Mouse (Mus musculus) layer of hippocampus, adult 2 months (tissue): Measurements from ENCODE around the gene Slc35f3. TPM values are rescaled to one million over a fixed set of nuclear protein-coding genes. Genes with fewer than 3 reads are reported as not detected.

Experiments
- DNase-seq, 2 experiments: peaks; one replicate each; pipeline ENCODE4 v3.0.0; 2022; ENCODE audit warnings: low spot score in 2 of 2
- H3K27ac ChIP-seq: fragments of 200-600 bp; 2 replicates; pipeline ENCODE4 v1.8.1; 2022
- H3K4me3 ChIP-seq: fragments of 200-600 bp; 2 replicates; pipeline ENCODE4 v1.8.1; 2022; ENCODE audit warnings: mild to moderate bottlenecking
- CTCF ChIP-seq: fragments of 200-600 bp; conservative IDR thresholded peaks from 2 replicates; pipeline ENCODE4 v1.8.1; 2022; ENCODE audit warnings: antibody characterized with exemption, mild to moderate bottlenecking, moderate library complexity
- total RNA-seq, 2 experiments: library from RNA; stranded (reverse); gene quantifications; 2 replicates each; pipeline ENCODE4 v1.2.3; 2021

Gene Slc35f3
- total RNA-seq, 2 experiments from 2014 or later, result 45.9 to 47.1 TPM

DNA sequence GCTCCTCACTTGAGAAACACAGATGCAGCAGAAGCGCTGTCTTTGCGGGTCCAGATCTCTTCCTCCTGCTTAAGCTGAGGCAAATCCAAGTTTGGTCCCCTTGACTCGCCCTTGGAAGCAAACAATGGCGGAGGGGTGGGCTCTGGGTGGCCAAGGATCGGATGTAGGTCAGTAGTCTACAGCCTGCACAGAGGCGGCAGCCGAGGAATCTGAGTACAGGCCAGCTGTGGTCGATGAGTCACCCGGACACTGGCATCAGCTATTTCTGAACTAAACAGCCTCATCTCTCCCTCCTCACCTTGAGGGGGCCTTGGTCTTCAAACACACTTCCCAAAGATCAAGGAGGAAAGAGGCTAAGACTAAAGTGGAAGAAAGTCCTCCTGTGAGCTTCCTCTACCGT, 6.4 kb upstream of the Slc35f3 start:
- no peak for DNase-seq
- no peak for TF ChIP-seq CTCF
- Histone ChIP-seq H3K27ac (no peak overlapping the region), H3K4me3 (no peak overlapping the region)

DNA sequence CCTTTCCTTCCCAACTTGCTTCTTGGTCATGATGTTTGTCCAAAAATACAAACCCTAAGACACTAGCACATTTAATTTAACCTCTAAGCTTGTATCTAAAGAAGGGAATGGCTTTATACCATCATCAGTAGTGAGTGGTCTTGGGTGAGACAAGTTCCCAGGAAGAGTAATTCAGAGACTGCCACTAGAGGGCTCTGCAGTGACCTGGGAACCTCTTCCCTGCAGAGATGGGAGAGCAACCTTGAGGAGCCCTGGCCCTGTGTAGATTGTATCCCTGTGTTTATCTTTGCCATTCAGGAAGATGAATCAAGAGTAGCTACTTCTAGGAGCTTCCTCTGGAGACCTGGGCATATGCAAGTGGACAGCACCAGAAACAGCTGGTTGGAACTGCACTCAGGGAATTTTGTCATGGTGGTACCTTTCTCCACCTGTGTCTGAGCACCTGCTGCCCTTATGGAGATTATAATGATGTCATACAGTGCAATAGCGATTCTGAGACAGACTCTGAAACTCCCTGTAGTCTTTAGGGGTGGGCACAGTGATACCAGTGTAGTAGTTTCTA, 993 bp upstream of the Slc35f3 start:
- Histone ChIP-seq H3K4me3 (no peak overlapping the region), H3K27ac (no peak overlapping the region)
- TF ChIP-seq CTCF, result peak; percentile 88
- DNase-seq, result peak in 1 of 2 experiments; percentile 61

DNA sequence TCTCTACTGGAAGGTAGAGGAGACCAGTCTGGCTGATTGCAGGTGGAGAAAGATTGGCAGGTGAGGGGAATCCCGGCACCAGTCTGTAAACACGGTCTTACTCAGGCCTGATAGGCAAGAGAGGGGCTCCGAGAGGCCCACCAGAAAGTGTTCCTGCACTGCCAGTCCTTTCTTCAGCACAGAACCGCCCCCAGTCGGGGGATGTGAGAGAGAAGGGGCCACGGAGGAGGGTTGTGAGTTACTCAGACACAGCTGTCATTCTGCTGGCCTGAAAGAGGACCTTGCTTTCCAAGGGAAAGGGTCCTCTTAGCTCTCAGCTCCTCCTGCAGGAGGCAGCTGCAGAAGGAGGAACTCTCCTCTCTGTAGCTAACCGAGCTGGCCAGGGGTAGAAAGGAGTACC, 975 bp downstream of the Slc35f3 start:
- Histone ChIP-seq H3K4me3 (peak overlapping the region; percentile 78), H3K27ac (peak overlapping the region; percentile 82)
- DNase-seq, result no peak
- no peak; the same call in 1 of the 2 replicates for TF ChIP-seq CTCF

DNA sequence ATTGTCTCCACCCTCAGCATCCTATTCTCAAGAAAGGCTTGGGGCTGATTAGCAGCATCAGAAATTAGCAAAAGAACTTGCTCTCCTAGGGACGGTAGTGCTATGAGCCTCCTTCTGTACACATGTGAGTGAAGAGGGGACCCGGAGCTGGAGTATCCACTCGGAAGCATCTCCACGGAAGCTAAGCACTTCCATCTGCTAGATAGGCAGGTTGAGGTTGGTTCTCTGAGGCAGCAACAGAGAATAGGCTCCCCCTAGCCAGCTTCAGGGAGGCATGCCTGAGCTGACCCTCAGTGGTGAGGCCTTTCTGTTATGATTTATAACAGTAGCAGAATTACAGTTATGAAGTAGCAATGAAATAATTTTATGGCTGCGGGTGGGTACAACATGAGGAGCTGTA, 2.0 kb downstream of the Slc35f3 start:
- H3K4me3 ChIP-seq, result peak overlapping the region; percentile 78
- peak overlapping the region; percentile 82 for H3K27ac ChIP-seq
- no peak for TF ChIP-seq CTCF
- no peak for DNase-seq

DNA sequence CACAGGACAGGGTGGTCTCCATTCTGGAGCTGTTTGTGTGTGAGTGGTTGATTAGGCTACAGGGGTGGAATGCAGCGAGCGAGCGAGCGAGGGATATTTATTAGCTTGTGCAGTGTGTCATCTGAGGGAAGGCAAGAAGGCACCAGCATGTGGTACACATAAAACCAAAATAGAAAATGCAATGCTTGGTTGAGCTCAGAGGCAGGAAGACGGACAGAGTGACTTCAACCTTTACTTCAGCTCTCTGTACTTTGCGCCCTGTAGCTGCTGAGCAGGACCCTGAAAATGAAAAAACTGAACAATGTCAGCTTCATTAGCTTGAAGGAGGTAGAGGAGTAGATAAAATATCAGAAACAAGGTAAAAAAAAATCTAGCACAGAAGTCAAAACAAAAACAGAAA, 3.2 kb downstream of the Slc35f3 start:
- H3K27ac ChIP-seq, result peak overlapping the region; percentile 36; the same call in 1 of the 2 replicates
- TF ChIP-seq CTCF, result no peak
- no peak overlapping the region for H3K4me3 ChIP-seq
- DNase-seq, result no peak

DNA sequence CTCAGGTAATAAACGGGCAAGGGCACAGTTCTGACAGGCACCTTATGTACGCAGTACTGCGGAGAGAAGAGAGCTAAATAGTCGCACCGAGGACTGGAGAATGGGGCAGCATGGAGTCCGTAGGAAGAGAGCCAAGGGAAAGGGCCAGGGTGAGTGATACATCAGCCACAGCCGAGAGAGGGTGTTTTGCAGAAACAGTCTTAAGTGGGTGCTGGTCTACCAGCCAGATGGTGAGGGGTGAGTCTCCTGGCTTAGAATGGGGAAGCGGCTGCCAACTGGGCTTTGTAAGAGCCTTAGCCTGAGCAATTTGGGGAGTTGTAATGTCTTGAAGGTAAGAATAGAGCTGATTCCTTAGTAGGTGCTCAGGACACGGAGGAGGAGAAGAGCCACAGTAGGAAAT, 8.8 kb downstream of the Slc35f3 start:
- no peak for DNase-seq
- Histone ChIP-seq H3K27ac (peak overlapping the region; percentile 48; the same call in 1 of the 2 replicates), H3K4me3 (no peak overlapping the region)
- no peak for TF ChIP-seq CTCF

DNA sequence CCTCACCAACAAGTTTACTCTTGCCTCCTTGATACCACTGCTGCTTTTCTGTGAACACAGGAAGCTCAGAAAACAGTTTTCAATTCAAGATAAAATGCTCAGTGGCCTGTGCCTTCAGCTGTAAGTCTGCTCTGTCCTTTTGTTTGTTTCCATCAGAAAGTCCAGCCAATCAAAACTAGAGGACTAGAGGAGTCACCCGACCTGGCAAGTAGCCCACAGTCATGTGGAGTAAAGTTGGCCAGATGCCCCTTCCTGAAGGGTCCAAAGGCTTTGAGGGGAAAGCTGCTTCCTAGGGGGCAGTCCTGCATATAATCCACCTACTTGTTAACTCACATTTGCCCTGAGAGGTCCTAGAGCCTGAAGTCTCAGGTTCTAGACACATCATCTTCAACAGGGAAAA, 10.7 kb downstream of the Slc35f3 start:
- TF ChIP-seq CTCF, result no peak
- peak in 1 of 2 experiments; percentile 34 for DNase-seq
- Histone ChIP-seq H3K27ac (no peak overlapping the region), H3K4me3 (no peak overlapping the region)

DNA sequence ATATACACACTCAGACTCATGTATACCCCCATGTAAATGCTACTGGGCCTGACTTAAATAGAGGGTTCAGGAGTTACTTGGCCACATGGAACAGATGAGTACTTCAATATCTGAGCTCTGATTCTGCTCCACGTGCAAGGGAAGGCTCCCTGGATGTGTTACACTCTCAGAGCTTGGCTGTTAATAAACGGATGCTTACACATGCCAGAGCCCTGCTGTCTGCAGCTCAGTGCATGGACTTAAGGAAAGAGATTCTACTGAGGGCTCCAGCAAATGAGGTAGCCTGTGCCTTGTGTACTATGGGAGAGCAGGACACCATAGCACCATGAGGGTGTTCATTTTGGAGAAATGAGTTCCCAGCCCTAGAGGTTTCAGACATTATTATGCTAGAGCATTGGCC, 26.6 kb downstream of the Slc35f3 start:
- no peak overlapping the region; the same call in 1 of the 2 replicates for H3K27ac ChIP-seq
- DNase-seq, result no peak
- H3K4me3 ChIP-seq, result no peak overlapping the region
- no peak for TF ChIP-seq CTCF

DNA sequence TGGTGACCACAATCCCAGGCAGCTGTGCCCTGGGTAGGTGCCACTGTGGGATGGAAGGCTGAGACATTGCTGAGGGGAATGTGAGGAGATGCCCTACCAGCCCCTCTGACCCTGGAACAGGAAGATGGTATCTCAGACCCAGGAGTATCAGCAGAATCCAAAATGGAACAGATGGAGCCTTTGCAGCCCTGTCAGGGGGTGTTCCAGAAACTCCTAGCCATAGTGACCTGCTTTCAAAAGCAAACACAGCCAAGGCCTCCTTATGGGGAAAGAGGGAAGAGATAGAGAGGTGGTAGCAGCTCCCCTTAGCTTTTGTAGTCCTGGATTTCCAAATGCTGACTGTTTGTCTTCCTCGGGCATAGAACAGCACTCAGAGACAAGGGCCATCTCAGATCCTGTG, 27.8 kb downstream of the Slc35f3 start:
- H3K27ac ChIP-seq, result peak overlapping the region; percentile 67
- H3K4me3 ChIP-seq, result no peak overlapping the region
- TF ChIP-seq CTCF, result no peak
- no peak for DNase-seq

DNA sequence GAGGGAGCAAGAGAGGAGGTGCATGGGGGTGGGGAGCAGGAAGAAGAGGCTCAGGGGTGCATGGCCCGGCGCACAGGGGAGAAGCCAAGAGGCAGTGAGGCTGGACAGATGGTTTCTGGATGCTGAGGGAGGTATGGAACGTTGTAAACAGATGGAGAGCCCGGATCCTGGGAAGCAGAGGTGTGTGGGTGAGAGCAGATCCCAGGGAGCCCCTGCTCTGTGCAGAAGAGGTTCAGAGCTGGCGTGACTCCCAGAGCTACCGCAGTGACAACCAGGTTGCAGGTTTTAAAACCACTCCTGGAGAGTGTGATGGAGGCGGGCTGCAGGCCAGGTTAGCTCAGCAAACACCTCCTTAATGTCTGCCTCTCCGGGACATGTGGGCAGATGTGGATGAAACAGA, 28.4 kb downstream of the Slc35f3 start:
- no peak for TF ChIP-seq CTCF
- peak; percentile 74 to 76 for DNase-seq
- H3K27ac ChIP-seq, result peak overlapping the region; percentile 67
- H3K4me3 ChIP-seq, result no peak overlapping the region

DNA sequence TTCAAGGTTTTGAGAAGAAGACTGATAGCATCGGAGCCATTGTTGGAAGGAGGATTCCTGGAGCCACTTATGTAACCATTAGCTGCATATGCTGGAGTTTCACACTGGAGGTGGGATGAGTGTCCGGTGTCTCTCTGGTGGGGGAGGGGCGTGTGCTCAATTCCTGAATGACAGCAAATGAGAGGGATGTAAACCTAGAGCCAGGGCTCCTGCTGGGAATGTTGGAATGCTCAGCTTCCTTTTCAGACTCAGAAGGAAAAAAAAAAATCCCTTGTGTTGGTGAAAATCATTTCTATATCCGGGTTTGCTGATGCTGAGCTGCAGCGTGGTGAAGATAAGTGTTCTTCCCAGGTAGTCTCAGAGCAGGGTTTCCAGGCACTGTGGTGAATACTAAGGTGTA, 29.4 kb downstream of the Slc35f3 start:
- TF ChIP-seq CTCF, result no peak
- DNase-seq, result no peak
- H3K4me3 ChIP-seq, result no peak overlapping the region
- no peak overlapping the region for H3K27ac ChIP-seq

DNA sequence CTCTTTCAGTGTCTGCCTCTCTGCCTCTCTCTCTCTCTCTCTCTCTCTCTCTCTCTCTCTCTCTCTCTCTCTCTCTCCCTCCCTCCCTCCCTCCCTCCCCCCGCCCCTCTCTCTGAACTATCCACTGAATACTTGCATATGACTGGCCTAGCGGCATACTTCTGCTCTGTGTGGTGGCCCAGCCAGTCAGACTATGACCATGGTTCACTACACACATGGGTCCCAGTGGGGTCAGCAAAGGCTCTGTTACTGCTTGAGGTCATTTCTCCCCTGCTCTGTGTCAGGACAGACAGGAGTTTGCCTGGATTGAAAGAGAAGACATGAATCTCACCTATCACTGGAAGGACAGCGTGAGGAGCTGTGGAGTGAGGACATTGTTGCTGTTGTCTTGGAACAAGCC, 40.5 kb downstream of the Slc35f3 start:
- Histone ChIP-seq H3K4me3 (no peak overlapping the region), H3K27ac (no peak overlapping the region)
- no peak for TF ChIP-seq CTCF
- DNase-seq, result no peak

DNA sequence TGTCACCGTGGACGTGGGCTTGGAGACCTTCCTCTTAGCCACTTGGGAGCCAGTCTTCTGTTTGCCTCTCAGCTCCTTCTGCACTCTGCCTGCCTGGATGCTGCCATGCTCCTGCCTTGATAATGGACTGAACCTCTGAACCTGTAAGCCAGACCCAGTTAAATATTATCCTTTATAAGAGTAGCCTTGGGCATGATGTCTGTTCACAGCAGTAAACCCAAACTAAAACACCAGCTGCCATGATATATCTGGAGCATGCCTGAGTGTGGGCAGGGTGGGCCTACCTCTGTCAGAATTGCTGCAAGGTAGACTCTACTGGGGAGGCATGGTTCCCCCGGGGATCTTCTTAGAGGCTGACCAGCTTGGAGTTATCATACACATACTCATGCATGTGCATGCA, 41.0 kb downstream of the Slc35f3 start:
- no peak for TF ChIP-seq CTCF
- DNase-seq, result no peak
- no peak overlapping the region for H3K27ac ChIP-seq
- H3K4me3 ChIP-seq, result no peak overlapping the region

DNA sequence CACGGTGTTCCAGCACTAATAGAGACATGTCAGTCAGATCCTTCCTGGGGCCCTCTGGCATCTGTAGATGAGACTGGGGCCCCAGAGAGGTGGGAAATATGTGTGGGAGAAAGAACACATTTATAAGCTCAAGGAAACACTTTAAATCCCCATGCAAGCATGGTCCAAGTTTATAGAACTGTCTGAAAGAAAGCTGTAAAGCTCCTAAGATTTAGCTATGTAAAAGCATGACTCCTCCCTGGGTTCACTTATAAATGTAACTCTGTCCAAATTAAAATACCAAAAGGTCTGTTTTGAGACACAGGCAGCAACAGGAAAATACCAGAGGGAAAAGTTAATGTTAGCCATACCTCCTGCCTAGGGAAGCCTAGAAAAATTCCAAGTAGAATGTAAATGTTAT, 42.8 kb downstream of the Slc35f3 start:
- Histone ChIP-seq H3K27ac (no peak overlapping the region), H3K4me3 (no peak overlapping the region)
- DNase-seq, result no peak
- TF ChIP-seq CTCF, result no peak

DNA sequence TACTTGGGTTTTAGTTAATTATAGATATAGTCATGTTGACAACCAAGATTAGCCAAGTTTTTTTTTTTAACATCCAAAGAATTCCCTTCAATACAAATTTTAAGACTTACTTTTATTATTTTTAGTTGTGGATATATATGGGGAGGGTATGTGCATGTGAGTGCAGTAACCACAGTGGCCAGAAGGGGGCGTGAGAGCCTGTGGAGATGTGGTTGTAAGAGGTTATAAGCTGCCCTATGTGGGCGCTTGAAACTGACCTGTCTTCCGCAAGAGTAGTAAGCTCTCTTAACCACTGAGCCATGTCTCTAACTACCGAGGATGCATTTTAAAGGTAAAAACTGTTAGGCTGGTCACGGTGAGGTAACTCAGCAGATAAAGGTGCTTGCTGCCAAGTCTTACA, 45.1 kb downstream of the Slc35f3 start:
- no peak overlapping the region for H3K4me3 ChIP-seq
- no peak overlapping the region for H3K27ac ChIP-seq
- DNase-seq, result no peak
- TF ChIP-seq CTCF, result peak; percentile 53
